Mouse (Mus musculus) CH12.LX (cell line): Measurements from ENCODE around the gene Grik5. TPM values are rescaled to one million over a fixed set of nuclear protein-coding genes. Genes with fewer than 3 reads are reported as not detected.

ENCODE experiments used
- DNase-seq: peaks from one replicate; pipeline ENCODE4 v3.0.0-alpha.2; 2013; ENCODE audit errors: extremely low read depth
- H3K27ac ChIP-seq: 2 replicates; pipeline ENCODE4 v1.5.1; 2012; ENCODE audit warnings: low read depth, mild to moderate bottlenecking, control low read depth, moderate library complexity; ENCODE audit not compliant: insufficient read depth
- H3K27me3 ChIP-seq: replicated peaks from 2 replicates; pipeline ENCODE3; 2012; ENCODE audit warnings: inconsistent platforms
- H3K36me3 ChIP-seq, 2 experiments: replicated peaks in 1 of 2; 2 replicates each; pipeline versions ENCODE3 to v1.6.1; 2012; ENCODE audit warnings: inconsistent platforms in 1 of 2, low read length in 1 of 2, mild to moderate bottlenecking in 1 of 2, mixed read lengths in 1 of 2, moderate library complexity in 1 of 2; ENCODE audit not compliant: control insufficient read depth in 1 of 2, insufficient read depth in 1 of 2
- H3K4me1 ChIP-seq, 2 experiments: 2 replicates each; pipeline ENCODE4 v1.6.1; 2012; ENCODE audit warnings: inconsistent platforms in 1 of 2, moderate library complexity in 1 of 2; ENCODE audit not compliant: insufficient read depth in 2 of 2, control insufficient read depth in 1 of 2
- H3K4me2 ChIP-seq: 2 replicates; pipeline ENCODE4 v1.6.1; 2012; ENCODE audit warnings: low read depth, mild to moderate bottlenecking, control low read depth; ENCODE audit not compliant: poor library complexity, insufficient read depth, severe bottlenecking
- H3K4me3 ChIP-seq, 3 experiments: fragments of 150-350 bp in 1 of 3; sonication (generic) in 1 of 3; replicated peaks in 1 of 3; 2 replicates each; pipeline versions ENCODE3 to v1.5.1; 2011 to 2012; ENCODE audit warnings: low read depth in 2 of 3, low read length in 2 of 3, mild to moderate bottlenecking in 2 of 3, moderate library complexity in 2 of 3, control low read depth in 1 of 3, improper control_type of control experiment in 1 of 3, inconsistent platforms in 1 of 3, mixed read lengths in 1 of 3; ENCODE audit not compliant: poor library complexity in 1 of 3
- H3K79me2 ChIP-seq: replicated peaks from 2 replicates; pipeline ENCODE4 v1.6.1; 2012; ENCODE audit warnings: mild to moderate bottlenecking, moderate library complexity; ENCODE audit not compliant: control insufficient read depth, poor library complexity, insufficient read depth, severe bottlenecking; ENCODE audit errors: extremely low read depth
- H3K9ac ChIP-seq: 2 replicates; pipeline ENCODE4 v1.6.1; 2012; ENCODE audit warnings: low read depth, mild to moderate bottlenecking, control low read depth, moderate library complexity; ENCODE audit not compliant: insufficient read depth
- H3K9me3 ChIP-seq: replicated peaks from 2 replicates; pipeline ENCODE3; 2012; ENCODE audit warnings: low read length, inconsistent platforms, mixed read lengths
- CHD1 ChIP-seq: IDR thresholded peaks from 2 replicates; pipeline ENCODE4 v1.6.1; 2012; ENCODE audit warnings: low read depth, low read length, improper control_type of control experiment, inconsistent platforms
- CHD2 ChIP-seq: IDR thresholded peaks from 2 replicates; pipeline ENCODE4 v1.6.1; 2011; ENCODE audit warnings: low read length, improper control_type of control experiment
- CTCF ChIP-seq, 2 experiments: IDR thresholded peaks in 1 of 2; conservative IDR thresholded peaks in 1 of 2; 2 replicates each; pipeline ENCODE4 v1.5.1; 2011 to 2012; ENCODE audit warnings: low read depth in 2 of 2, low read length in 2 of 2, improper control_type of control experiment in 1 of 2, inconsistent platforms in 1 of 2, mild to moderate bottlenecking in 1 of 2, moderate library complexity in 1 of 2
- E2F4 ChIP-seq: IDR thresholded peaks from 2 replicates; pipeline ENCODE4 v1.6.1; 2011; ENCODE audit warnings: low read depth, low read length, improper control_type of control experiment; ENCODE audit not compliant: insufficient replicate concordance
- ELF1 ChIP-seq: IDR thresholded peaks from 2 replicates; pipeline ENCODE4 v1.6.1; 2014; ENCODE audit warnings: low read depth, mild to moderate bottlenecking, inconsistent platforms, low read length, improper control_type of control experiment
- EP300 ChIP-seq: IDR thresholded peaks from 2 replicates; pipeline ENCODE4 v1.6.1; 2011; ENCODE audit warnings: low read length, improper control_type of control experiment
- HCFC1 ChIP-seq: IDR thresholded peaks from 2 replicates; pipeline ENCODE4 v1.6.1; 2012; ENCODE audit warnings: low read depth, mild to moderate bottlenecking, inconsistent platforms, low read length, improper control_type of control experiment
- IRF4 ChIP-seq: IDR thresholded peaks from 2 replicates; pipeline ENCODE4 v1.6.1; 2014; ENCODE audit warnings: low read depth, mild to moderate bottlenecking, inconsistent platforms, low read length, improper control_type of control experiment
- MAFK ChIP-seq: IDR thresholded peaks from 2 replicates; pipeline ENCODE4 v1.6.1; 2011; ENCODE audit warnings: low read length, improper control_type of control experiment; ENCODE audit not compliant: insufficient replicate concordance
- MAX ChIP-seq: IDR thresholded peaks from 2 replicates; pipeline ENCODE4 v1.6.1; 2011; ENCODE audit warnings: low read length, improper control_type of control experiment
- MAZ ChIP-seq: IDR thresholded peaks from 2 replicates; pipeline ENCODE4 v1.6.1; 2012; ENCODE audit warnings: low read depth, mild to moderate bottlenecking, inconsistent platforms, low read length, improper control_type of control experiment, moderate library complexity
- MYC ChIP-seq: IDR thresholded peaks from 2 replicates; pipeline ENCODE4 v1.6.1; 2011; ENCODE audit warnings: low read depth, mild to moderate bottlenecking, improper control_type of control experiment, low read length
- NELFE ChIP-seq: IDR thresholded peaks from 2 replicates; pipeline ENCODE4 v1.6.1; 2011; ENCODE audit warnings: low read depth, low read length, improper control_type of control experiment
- PAX5 ChIP-seq: IDR thresholded peaks from 2 replicates; pipeline ENCODE4 v1.6.1; 2012; ENCODE audit warnings: low read length, inconsistent platforms, mixed read lengths
- POLR2AphosphoS2 ChIP-seq: IDR thresholded peaks from 2 replicates; pipeline ENCODE4 v1.6.1; 2011; ENCODE audit warnings: low read depth, low read length, improper control_type of control experiment
- RAD21 ChIP-seq: IDR thresholded peaks from 2 replicates; pipeline ENCODE4 v1.6.1; 2011; ENCODE audit warnings: low read depth, mild to moderate bottlenecking, low read length, improper control_type of control experiment, moderate library complexity
- RCOR1 ChIP-seq: conservative IDR thresholded peaks from 2 replicates; pipeline ENCODE4 v1.6.1; 2012; ENCODE audit warnings: low read depth, mild to moderate bottlenecking, inconsistent platforms, low read length, improper control_type of control experiment
- SIN3A ChIP-seq: IDR thresholded peaks from 2 replicates; pipeline ENCODE4 v1.6.1; 2012; ENCODE audit warnings: low read length, improper control_type of control experiment, inconsistent platforms
- TBP ChIP-seq: conservative IDR thresholded peaks from 2 replicates; pipeline ENCODE4 v1.6.1; 2011; ENCODE audit warnings: low read depth, low read length, improper control_type of control experiment
- TCF12 ChIP-seq: IDR thresholded peaks from 2 replicates; pipeline ENCODE4 v1.6.1; 2014; ENCODE audit warnings: low read depth, mild to moderate bottlenecking, inconsistent platforms, low read length, improper control_type of control experiment
- USF1 ChIP-seq: IDR thresholded peaks from 2 replicates; pipeline ENCODE4 v1.6.1; 2014; ENCODE audit warnings: low read depth, mild to moderate bottlenecking, inconsistent platforms, low read length, improper control_type of control experiment
- ZKSCAN1 ChIP-seq: IDR thresholded peaks from 2 replicates; pipeline ENCODE4 v1.6.1; 2012; ENCODE audit warnings: low read depth, inconsistent platforms, low read length, improper control_type of control experiment, borderline replicate concordance
- ZNF384 ChIP-seq: IDR thresholded peaks from 2 replicates; pipeline ENCODE4 v1.6.1; 2012; ENCODE audit warnings: low read depth, low read length, improper control_type of control experiment, inconsistent platforms
- dilution Hi-C: fragments of 300-500 bp; cut with MboI; formaldehyde crosslinking; loops from 2 replicates; pipeline ENCODE4 v1.14.3; 2020; ENCODE audit warnings: low sequenced_read_pairs; ENCODE audit not compliant: extremely low pct_unique_long_range_greater_than_20kb, extremely low pct_ligation_motif_present
- in situ Hi-C: fragments of 300-500 bp; cut with MboI; formaldehyde crosslinking; loops from 3 replicates; pipeline ENCODE4 v1.14.3; 2019; ENCODE audit warnings: low sequenced_read_pairs, low pct_ligation_motif_present, low pct_unique_long_range_greater_than_20kb, mixed read lengths
- polyA plus RNA-seq: library from polyadenylated mRNA; unstranded; fragments of >175 nt; gene quantifications from 2 replicates; pipeline ENCODE4 v1.2.1, GENCODE M21; 2012; ENCODE audit warnings: low read depth; ENCODE audit not compliant: insufficient read length
- total RNA-seq, 2 experiments: library from RNA; depleted of rRNA; stranded (reverse); fragments of 300-350 nt in 1 of 2; fragments of >200 nt in 1 of 2; gene quantifications; 2 replicates each; pipeline ENCODE4 v1.2.3; 2012 to 2014

The Grik5 gene
- total and polyA plus RNA-seq, 3 experiments, result 1.0 to 2.1 (median 1.5) TPM

GRCm38 (mm10) chr7:25003291-25003690, 68.9 kb downstream of the Grik5 start:
- Histone ChIP-seq H3K36me3 (no peaks in the 10 kb centered on the region), H3K9ac (no peak overlapping the region), H3K79me2 (no peaks in the 10 kb centered on the region), H3K4me3 (no peak overlapping the region), H3K9me3 (no peaks in the 10 kb centered on the region), H3K4me1 (peaks cover 3 to 7% of the 10 kb centered on the region in 2 experiments; a peak in 2 of 4 replicates), H3K27me3 (peaks cover 72% of the 10 kb centered on the region), H3K27ac (no peak overlapping the region), H3K4me2 (no peak overlapping the region)
- in situ Hi-C loops (no loop called here), dilution Hi-C loops (no loop called here)
- TF ChIP-seq ELF1 (no peak), RAD21 (no peak), CTCF (conservative IDR thresholded peaks at IDR 0.05 in 1 of 2, IDR thresholded peaks at IDR 0.05 in 1 of 2; ENCODE audit: low read depth in 2 of 2, low read length in 2 of 2) (no peak), TCF12 (no peak), ZKSCAN1 (no peak), IRF4 (no peak), TBP (no peak), MAX (no peak), NELFE (no peak), EP300 (no peak), SIN3A (no peak), MAZ (no peak), RCOR1 (no peak), PAX5 (no peak), CHD1 (no peak), CHD2 (no peak), POLR2AphosphoS2 (no peak), ZNF384 (no peak), MAFK (no peak), MYC (no peak)
- no peak for DNase-seq

- no peak for DNase-seq
- in situ Hi-C loops, result no loop called here
- H3K4me1 ChIP-seq, result peaks cover 7% of the 10 kb centered on the region in 2 experiments; a peak in 3 of 4 replicates
- no peak overlapping the region for H3K4me2 ChIP-seq
- no peaks in the 10 kb centered on the region for H3K9me3 ChIP-seq
- H3K9ac ChIP-seq, result no peak overlapping the region
- peaks cover 62% of the 10 kb centered on the region for H3K27me3 ChIP-seq
- TF ChIP-seq E2F4 (no peak), SIN3A (no peak), HCFC1 (no peak), USF1 (no peak)
- TF ChIP-seq, all 38 proteins: peak for 0
- dilution Hi-C loops, result no loop called here
- Histone ChIP-seq H3K36me3 (no peaks in the 10 kb centered on the region), H3K79me2 (no peaks in the 10 kb centered on the region), H3K27ac (no peak overlapping the region), H3K4me3 (no peak overlapping the region)
Measured at GRCm38 (mm10) chr7:25000711-25001110, 71.4 kb downstream of the Grik5 start.
